Mouse (Mus musculus) kidney, adult 2 months (tissue): ENCODE results near the gene Dync1i1.

Experiments used
- CTCF ChIP-seq: fragments of 200-500 bp; conservative IDR thresholded peaks from 2 replicates; pipeline ENCODE4 v1.5.1; 2011; ENCODE audit warnings: low read depth, mild to moderate bottlenecking, control low read depth, low read length, moderate library complexity, mixed read lengths; ENCODE audit not compliant: insufficient read depth, insufficient read length
- POLR2A ChIP-seq: fragments of 200-500 bp; IDR thresholded peaks from one replicate; pipeline ENCODE4 v1.6.1; 2011; ENCODE audit warnings: low read depth, low read length, control low read depth

GRCm38 (mm10) chr6:6075940-6076447 is 350.6 kb downstream of the Dync1i1 start:
- TF ChIP-seq POLR2A (no peak), CTCF (no peak)
